Mouse (Mus musculus) kidney, postnatal 36 days (tissue): Measurements from ENCODE around the gene Fkbp7.

Experiments used
- DNase-seq, 2 experiments: peaks; one replicate each; pipeline ENCODE4 v3.0.0; 2021 to 2022; ENCODE audit warnings: mixed read lengths in 2 of 2

Fkbp7 gene

GRCm38 (mm10) chr2:76672966-76673392, at the start of gene Fkbp7:
TSS of gene Fkbp7 (minus strand) at chr2:76673116.
- DNase-seq, result peak; percentile 94 to 96

GRCm38 (mm10) chr2:76719650-76720049, 46.7 kb upstream of the Fkbp7 start:
- no peak for DNase-seq

GRCm38 (mm10) chr2:76714984-76715383, 42.1 kb upstream of the Fkbp7 start:
- peak in 1 of 2 experiments; percentile 10 for DNase-seq

DNA sequence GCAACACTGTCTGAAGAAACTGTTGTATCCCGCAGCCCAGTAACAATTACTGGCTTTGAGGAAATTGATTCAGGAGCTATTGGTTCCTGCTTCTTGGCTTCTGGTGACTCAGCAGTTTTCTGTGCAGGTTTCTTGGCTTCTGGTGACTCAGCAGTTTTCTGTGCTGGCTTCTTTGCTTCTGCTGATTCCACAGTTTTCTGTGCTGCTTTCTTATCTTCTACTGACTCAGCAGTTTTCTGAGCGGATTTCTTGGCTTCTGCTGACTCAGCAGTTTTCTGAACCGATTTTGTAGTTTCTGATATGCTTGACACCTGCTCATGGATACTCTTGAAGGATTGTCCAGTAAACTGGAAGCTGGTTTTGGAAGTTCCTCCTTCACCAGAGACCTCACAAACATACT, 35.6 kb upstream of the Fkbp7 start:
- DNase-seq, result no peak

GRCm38 (mm10) chr2:76705655-76706054, 32.7 kb upstream of the Fkbp7 start:
- no peak for DNase-seq

GRCm38 (mm10) chr2:76702751-76703150, 29.8 kb upstream of the Fkbp7 start:
- no peak for DNase-seq

- DNase-seq, result no peak
Measured at GRCm38 (mm10) chr2:76702188-76702587, 29.3 kb upstream of the Fkbp7 start.

- peak in 1 of 2 experiments; percentile 42 for DNase-seq
Measured at GRCm38 (mm10) chr2:76695290-76695689, 22.4 kb upstream of the Fkbp7 start.

DNA sequence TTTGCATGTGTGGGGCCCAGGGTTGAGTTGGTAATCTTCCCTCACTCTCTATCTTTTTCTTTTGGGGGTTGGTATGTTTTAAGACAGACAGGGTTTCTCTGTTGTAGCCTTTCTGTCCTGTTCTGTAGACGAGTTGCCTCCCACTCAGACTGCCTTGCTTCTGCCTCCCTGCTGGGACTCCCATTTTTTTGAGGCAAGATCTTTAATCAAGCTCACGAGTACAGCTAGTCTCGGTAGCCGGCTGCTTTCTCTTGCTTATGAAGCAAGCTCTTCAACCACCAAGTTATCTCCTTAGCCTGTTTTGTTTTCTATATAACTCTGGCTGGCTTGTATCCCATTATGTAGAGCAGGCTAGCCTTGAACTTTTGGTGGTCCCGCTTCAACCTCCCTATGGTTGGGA, 20.8 kb upstream of the Fkbp7 start:
- no peak for DNase-seq

DNA sequence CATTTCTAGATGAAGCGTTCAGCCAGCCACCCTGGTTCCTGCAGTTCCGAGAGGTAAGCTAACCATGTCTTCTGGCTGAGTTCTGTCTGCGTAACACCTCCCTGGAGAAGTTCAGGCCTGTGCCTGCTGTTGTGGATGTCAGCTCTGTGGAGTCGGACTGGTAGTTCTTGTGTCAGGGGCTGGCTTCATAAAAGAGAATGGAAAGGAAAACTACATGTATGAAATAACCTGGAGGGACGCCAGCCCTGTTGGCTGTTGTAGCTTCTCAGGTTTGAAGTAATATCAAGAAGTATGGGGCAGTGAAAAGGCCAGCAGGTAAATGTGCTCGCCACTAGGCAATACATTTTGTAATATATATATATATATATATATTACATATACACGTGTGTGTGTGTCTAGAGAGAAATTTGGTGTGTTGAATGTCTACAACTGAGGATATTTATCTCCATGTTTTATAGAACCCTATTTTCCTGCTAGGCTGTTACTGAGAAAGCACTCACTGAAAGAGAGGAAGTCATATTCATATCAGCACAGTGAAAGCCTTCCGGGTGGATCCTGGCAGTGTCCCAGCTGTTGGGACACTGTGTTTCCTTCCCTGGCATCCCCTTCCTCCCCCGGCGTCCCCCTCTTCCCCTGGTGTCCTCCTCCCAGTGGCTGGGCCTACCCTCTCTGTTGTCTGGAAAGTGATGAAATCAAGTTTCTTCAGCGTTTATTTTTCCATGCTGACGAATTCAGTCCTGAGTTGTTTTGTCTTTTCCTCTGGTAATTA, 17.7 kb upstream of the Fkbp7 start:
- DNase-seq, result peak; percentile 85 to 86

- no peak for DNase-seq
Measured at GRCm38 (mm10) chr2:76688162-76688561, 15.2 kb upstream of the Fkbp7 start.

DNA sequence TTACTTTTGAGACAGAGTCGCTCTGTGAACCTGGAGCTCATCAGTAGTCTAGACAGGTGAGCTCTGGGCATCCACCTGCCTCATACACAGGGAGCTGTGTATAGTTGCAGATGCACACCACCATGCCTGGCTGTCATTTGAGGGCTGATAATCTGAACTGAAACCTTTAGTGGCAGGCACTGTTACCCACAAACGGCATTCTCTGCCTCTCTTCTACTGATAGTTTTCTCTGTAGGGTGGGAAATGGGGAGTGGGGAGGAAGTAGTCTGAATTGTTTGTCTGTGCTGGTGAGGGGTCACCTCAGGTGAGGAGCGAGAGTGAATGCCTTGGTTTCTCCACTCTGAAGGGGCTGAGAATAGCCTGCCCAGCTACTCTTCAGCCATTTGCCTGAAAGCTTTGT, 14.7 kb upstream of the Fkbp7 start:
- DNase-seq, result no peak

DNA sequence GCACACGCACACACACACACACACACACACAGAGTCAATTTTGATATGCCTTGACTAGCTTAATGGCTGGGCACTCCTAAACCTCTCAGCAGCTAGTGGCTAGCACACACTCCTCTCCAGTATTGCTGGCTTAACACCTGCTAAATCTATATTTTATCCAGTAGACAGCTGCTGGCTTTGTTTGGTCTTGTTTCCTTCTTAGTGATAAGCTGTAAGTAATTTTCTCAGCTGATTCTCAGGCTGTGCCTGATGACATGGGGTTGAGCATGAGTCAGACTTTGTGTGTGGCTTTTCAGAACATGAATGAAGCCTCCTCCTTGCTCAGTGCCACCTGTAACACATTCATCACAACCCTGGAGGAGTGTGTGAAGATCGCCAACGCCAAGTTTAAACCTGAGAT, 14.1 kb upstream of the Fkbp7 start:
- no peak for DNase-seq

DNA sequence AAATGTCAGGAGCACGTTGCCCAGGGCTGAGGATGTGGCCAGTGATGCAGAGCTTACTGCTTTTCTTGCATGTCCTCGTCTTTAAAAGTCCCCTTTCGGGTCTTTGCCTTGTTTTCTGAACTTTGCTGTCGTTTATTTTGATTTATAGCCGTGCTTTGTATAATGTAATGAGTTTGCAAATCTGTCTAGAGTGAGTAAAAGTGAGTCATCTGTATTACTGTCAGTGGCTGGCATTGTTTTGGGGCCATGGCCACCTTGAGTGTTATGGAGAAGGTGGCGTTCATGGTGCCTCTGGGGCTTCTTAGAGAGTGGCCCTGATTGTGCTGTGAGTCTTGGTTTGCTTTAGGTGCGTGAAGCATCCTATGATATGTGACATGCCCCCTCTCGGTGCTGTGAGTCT, 9.4 kb upstream of the Fkbp7 start:
- DNase-seq, result no peak

- no peak for DNase-seq
Measured at GRCm38 (mm10) chr2:76676401-76677226, 3.7 kb upstream of the Fkbp7 start.

DNA sequence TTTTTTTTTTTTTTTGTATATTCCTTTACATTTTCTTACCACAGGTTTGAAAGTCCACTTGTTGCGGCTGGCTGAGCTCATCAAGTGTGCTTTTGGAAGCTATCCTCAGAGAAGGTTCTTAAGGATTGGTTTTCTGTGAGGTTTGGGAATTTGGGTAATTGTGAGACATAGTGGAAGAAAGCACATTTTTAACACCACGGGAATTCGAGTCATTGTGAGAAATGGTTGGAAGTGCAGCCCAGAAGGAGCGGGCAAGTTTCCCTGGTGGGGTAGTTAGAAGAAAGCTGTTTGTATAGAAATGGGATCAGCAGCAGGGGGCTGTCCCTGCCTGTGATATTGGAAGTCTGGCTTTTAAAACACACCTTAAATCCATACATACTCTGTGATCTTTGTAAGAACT, 3.0 kb upstream of the Fkbp7 start:
- no peak for DNase-seq

GRCm38 (mm10) chr2:76675451-76675850, 2.5 kb upstream of the Fkbp7 start:
- DNase-seq, result no peak

- DNase-seq, result peak; percentile 88 to 91
Measured at GRCm38 (mm10) chr2:76674725-76675427, 2.0 kb upstream of the Fkbp7 start, which contains the start of gene Plekha3. TSS of gene Plekha3 (plus strand) at chr2:76675281.

DNA sequence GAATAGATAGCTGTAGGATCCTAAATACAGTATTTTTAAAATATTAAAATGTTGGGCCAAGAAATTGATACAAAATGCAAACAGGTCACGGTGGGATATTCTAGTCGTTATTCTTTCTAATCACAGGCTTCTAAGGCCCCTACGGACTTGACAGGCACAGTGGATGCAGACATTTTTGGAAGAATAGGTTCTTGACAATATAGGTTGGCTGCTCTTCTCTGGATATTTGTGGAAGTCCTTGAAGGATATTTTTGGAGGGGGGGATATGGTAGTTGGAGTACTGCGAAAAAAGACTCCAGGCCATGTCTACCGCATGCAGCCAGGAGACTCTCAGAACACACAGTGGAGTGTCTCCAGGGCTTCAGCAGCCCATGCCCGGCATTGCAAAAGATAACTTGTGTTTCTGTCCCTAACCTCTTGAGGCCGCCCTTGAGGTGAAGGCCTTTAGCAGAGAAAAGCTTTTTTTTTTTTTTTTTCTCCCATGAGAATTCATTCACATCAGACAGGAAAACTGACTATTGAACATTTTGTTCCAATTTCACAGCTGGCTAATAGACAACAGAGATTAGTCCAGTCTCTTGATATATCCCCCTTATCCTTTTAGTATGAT, 661 bp upstream of the Fkbp7 start:
- peak; percentile 79 to 82 for DNase-seq

- no peak for DNase-seq
Measured at GRCm38 (mm10) chr2:76672134-76672745, 676 bp downstream of the Fkbp7 start.

GRCm38 (mm10) chr2:76671641-76672040, 1.3 kb downstream of the Fkbp7 start:
- no peak for DNase-seq

DNA sequence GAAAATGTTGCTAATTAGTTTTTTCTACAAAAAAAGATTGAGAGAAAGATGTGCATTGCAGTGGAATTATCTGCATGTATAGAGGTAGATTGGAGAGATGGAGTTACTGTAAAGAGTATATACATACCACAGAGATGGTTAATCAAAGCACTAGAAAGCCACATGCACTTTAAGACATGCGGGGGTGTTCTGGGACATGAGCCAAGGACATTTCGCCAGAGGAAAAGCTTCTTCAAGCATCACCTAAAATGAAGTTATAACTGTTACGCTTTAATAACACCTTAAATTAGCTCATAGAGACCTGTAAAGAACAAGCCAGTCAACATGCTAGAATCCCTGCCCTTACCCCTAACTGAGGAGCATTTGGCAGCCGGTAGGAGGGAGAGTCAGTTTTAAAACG, 5.7 kb downstream of the Fkbp7 start:
- no peak for DNase-seq
